Mouse (Mus musculus) thymus, adult 2 months (tissue): Measurements from ENCODE around the gene A830031A19Rik. TPM values are rescaled to one million over a fixed set of nuclear protein-coding genes. Genes with fewer than 3 reads are reported as not detected.
A peak's percentile ranks its signal among the peaks of the same experiment; 100 is the strongest.

ENCODE experiments used
- DNase-seq: peaks from one replicate; pipeline ENCODE4 v3.0.0; 2021
- H3K27ac ChIP-seq: fragments of 200-500 bp; 2 replicates; pipeline ENCODE4 v1.5.1; 2012; ENCODE audit warnings: low read length, control low read depth; ENCODE audit not compliant: control insufficient read depth, insufficient read depth
- H3K27me3 ChIP-seq: fragments of 200-500 bp; 2 replicates; pipeline ENCODE4 v1.6.1; 2012; ENCODE audit warnings: mild to moderate bottlenecking, low read length, moderate library complexity, mixed read lengths; ENCODE audit not compliant: control insufficient read depth, insufficient read depth
- H3K36me3 ChIP-seq: fragments of 200-500 bp; 2 replicates; pipeline ENCODE4 v1.6.1; 2012; ENCODE audit warnings: mild to moderate bottlenecking, low read length, moderate library complexity; ENCODE audit not compliant: control insufficient read depth, insufficient read depth
- H3K4me1 ChIP-seq: fragments of 200-500 bp; replicated peaks from 2 replicates; pipeline ENCODE4 v1.6.1; 2012; ENCODE audit warnings: low read length; ENCODE audit not compliant: control insufficient read depth, insufficient read depth
- H3K4me3 ChIP-seq: fragments of 200-500 bp; 2 replicates; pipeline ENCODE4 v1.5.1; 2012; ENCODE audit warnings: mild to moderate bottlenecking, low read length, control low read depth, moderate library complexity; ENCODE audit not compliant: control insufficient read depth, insufficient read depth
- CTCF ChIP-seq: fragments of 200-500 bp; IDR thresholded peaks from 2 replicates; pipeline ENCODE4 v1.5.1; 2012; ENCODE audit warnings: mild to moderate bottlenecking, control low read depth, low read length, moderate library complexity, borderline replicate concordance; ENCODE audit not compliant: control insufficient read depth, poor library complexity, insufficient read depth; ENCODE audit errors: extremely low read depth
- POLR2A ChIP-seq: fragments of 200-500 bp; IDR thresholded peaks from 2 replicates; pipeline ENCODE4 v1.6.1; 2012; ENCODE audit warnings: mild to moderate bottlenecking, low read length, control low read depth, moderate library complexity; ENCODE audit not compliant: control insufficient read depth, poor library complexity, insufficient read depth; ENCODE audit errors: extremely low read depth
- WGBS: fragments of 180-500 bp; shearing (Covaris S2); methylation state at CpG from one replicate; pipeline ENCODE4 v1.1.7; 2018; 5-methylcytosine and 5-hydroxymethylcytosine counted together
- polyA plus RNA-seq: library from polyadenylated mRNA; depleted of rRNA; stranded (reverse); fragments of >200 nt; gene quantifications from 2 replicates; pipeline ENCODE4 v1.2.3, GENCODE M21; 2012

The A830031A19Rik gene
- polyA plus RNA-seq, 1 experiment = not detected

DNA sequence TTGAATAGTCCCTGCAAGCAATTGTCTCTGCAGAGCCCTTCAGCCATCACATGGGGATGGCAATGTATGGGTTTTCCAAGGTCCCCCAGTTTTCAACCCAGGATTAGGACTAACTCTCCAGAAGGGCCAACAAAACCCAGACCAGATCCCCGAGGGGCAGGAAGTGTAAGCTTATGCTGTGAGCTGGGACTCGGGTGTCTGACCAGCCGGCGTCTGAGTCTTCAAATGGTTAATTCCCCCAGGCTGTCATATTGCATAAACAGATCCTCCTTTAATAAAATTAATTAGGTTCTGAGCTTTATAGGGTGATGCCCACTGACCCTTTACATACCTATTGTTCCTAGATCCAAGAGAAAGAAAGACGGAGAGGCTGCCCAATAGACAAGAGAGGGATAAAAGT is 14.4 kb downstream of the A830031A19Rik start:
- no peak overlapping the region for H3K27ac ChIP-seq
- 45% methylated on average over 5 of the region's 5 CpGs for WGBS
- no peak for DNase-seq
- H3K4me1 ChIP-seq = no peaks in the 10 kb centered on the region
- TF ChIP-seq CTCF (no peak), POLR2A (no peak)
- H3K36me3 ChIP-seq = no peaks in the 10 kb centered on the region
- no peak overlapping the region for H3K4me3 ChIP-seq
- peaks cover 6% of the 10 kb centered on the region; the same call in 1 of the 2 replicates for H3K27me3 ChIP-seq

DNA sequence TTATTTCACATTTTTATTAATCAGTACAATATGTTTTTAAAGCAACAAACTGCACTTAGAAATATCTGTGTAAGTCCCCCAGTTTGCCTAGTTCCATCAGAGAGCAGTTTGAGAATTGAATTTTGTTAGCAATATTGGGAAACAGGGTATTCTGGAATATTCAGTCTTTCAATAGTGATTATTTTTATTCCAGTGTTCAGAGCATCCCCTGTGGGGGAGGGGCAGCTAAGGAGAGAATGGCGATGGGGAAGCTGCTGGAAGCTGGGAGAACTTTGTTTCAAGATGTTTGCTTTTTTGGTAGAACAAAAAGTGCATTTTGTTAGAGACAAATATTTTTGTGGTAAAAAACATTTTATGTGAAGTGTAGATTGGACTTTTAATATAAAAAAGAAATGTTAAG is 15.7 kb downstream of the A830031A19Rik start:
- no peak for TF ChIP-seq POLR2A
- no peak for TF ChIP-seq CTCF
- no peak overlapping the region for H3K4me3 ChIP-seq
- DNase-seq = no peak
- peaks cover 6% of the 10 kb centered on the region; the same call in 1 of the 2 replicates for H3K27me3 ChIP-seq
- no peak overlapping the region for H3K27ac ChIP-seq
- H3K36me3 ChIP-seq = no peaks in the 10 kb centered on the region
- no peaks in the 10 kb centered on the region for H3K4me1 ChIP-seq
- 84% methylated on average over 1 of the region's 1 CpGs for WGBS

DNA sequence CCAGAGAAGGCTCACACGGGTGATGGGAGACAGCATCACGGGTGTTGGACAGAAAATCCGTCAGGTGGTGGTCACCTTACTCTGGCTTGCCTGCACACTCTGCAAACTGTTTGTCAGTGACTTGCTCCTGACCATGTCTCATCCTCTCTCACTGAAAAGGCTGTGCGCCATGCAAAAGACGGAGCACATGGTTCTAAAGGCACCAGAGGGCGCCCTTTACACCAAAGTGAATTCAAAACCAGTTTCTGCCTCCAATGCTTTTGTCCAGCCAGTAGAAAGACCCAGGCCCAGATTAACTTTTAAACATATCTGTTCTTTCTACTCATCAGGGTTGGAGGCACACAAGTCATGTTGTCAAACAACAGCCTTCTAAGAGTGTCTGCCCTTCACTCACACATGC is 22.0 kb downstream of the A830031A19Rik start:
- H3K27me3 ChIP-seq = no peaks in the 10 kb centered on the region
- 95% methylated on average over 6 of the region's 6 CpGs for WGBS
- DNase-seq = no peak
- H3K4me1 ChIP-seq = no peaks in the 10 kb centered on the region
- no peak for TF ChIP-seq CTCF
- no peak overlapping the region for H3K4me3 ChIP-seq
- no peak overlapping the region for H3K27ac ChIP-seq
- H3K36me3 ChIP-seq = no peaks in the 10 kb centered on the region

- Histone ChIP-seq H3K36me3 (no peaks in the 10 kb centered on the region), H3K27ac (no peak overlapping the region), H3K4me1 (no peaks in the 10 kb centered on the region), H3K27me3 (no peaks in the 10 kb centered on the region), H3K4me3 (no peak overlapping the region)
- TF ChIP-seq CTCF (no peak), POLR2A (no peak)
- DNase-seq = no peak
- WGBS = 87% methylated on average over 11 of the region's 11 CpGs
Observed at GRCm38 (mm10) chr11:24050032-24050757, 24.7 kb downstream of the A830031A19Rik start.

DNA sequence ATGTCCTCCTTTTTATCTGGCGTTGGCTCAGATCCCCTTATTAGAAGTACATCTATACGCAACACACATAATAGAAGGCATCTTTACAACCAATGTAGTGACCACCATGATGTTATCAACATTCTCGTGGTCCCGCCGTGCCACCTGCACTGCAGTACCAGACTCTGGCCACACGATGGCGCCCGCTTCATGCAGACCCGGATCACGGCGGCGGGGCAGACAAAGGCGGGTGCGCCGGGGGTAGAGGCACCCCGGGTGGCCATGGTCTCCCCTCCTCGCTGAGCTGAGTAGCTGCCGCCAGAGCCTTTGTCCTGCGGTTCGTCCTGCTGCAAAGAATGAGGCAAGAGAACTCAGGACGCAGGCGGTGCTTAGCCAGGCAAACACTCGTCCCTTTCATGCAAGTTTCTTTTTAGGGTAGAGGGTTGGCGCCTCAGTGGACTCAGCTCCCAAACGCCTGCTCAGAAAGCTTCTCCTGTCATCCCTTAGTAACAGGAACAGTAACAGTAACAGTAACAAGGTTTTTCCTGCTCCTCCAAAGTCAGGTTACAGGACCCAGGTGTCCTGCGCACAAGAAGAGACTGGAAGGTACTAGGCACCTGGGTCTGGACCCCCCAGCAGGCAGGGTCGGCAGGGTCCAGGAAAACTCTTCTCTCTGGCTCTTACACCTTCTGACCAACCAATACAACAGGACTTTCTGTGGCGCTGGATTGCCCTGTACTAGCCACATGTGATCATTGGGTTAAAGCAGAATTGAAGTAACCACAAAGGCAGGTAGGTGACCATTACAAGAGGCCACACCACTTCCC is 25.4 kb downstream of the A830031A19Rik start:
- TF ChIP-seq CTCF = peak; percentile 98
- TF ChIP-seq POLR2A = no peak
- peak; percentile 85 for DNase-seq
- H3K4me1 ChIP-seq = no peaks in the 10 kb centered on the region
- H3K27me3 ChIP-seq = no peaks in the 10 kb centered on the region
- 7% methylated on average over 28 of the region's 28 CpGs for WGBS
- peak overlapping the region; percentile 31 for H3K4me3 ChIP-seq
- H3K27ac ChIP-seq = no peak overlapping the region
- H3K36me3 ChIP-seq = no peaks in the 10 kb centered on the region

GRCm38 (mm10) chr11:24044025-24044424 is 30.8 kb downstream of the A830031A19Rik start:
- H3K27ac ChIP-seq = no peak overlapping the region
- H3K27me3 ChIP-seq = no peaks in the 10 kb centered on the region
- no peaks in the 10 kb centered on the region for H3K36me3 ChIP-seq
- WGBS = 87% methylated on average over 6 of the region's 6 CpGs
- no peak overlapping the region for H3K4me3 ChIP-seq
- no peaks in the 10 kb centered on the region for H3K4me1 ChIP-seq
- DNase-seq = no peak
- no peak for TF ChIP-seq CTCF
- no peak for TF ChIP-seq POLR2A
